Mouse (Mus musculus): ENCODE measurements at regions not wholly inside any gene's neighbourhood (a gene's known extent, or its start where the extent isn't known, plus 50 kb on each side); places are given as distances from the start of the nearest gene placed in this dataset.

DNA sequence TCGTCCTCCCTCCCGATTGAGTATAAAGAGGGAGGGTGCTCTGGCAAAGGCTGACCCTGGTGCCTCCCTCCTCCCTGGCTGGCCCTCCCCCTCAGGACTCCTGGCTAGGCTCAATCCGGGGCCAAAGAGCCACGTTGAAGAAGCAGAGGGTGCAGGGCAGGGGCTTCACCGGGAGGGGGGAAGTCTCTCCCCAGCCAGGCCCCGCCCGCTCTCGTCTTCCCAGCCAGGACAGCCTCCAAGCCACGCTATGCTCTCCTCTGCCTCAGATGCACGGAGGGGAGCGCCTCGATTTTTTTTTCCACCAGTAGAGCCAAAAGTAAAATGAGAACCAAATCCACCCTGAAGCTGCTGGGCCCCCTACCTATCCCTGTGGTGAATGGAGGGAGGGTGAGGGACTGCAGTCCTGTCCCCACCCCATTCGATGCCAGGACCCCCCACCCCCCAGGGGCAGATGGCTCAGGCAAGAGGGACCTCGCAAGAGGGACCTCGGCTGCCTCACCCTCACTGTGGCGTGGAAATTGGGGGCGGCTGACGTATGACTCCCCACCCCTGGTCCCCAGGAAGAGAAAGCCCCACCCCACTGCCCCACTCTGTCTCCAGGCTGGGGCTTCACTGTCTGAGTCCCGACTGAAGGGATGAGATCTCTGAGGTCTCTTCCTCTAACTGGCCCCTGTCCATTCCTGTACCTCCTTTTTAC is 53.2 kb upstream of the Col1a1 start:
- peak; percentile 60 for DNase-seq (ENCODE audit: low spot score)
- WGBS = 0% methylated on average over 17 of the region's 19 CpGs

DNA sequence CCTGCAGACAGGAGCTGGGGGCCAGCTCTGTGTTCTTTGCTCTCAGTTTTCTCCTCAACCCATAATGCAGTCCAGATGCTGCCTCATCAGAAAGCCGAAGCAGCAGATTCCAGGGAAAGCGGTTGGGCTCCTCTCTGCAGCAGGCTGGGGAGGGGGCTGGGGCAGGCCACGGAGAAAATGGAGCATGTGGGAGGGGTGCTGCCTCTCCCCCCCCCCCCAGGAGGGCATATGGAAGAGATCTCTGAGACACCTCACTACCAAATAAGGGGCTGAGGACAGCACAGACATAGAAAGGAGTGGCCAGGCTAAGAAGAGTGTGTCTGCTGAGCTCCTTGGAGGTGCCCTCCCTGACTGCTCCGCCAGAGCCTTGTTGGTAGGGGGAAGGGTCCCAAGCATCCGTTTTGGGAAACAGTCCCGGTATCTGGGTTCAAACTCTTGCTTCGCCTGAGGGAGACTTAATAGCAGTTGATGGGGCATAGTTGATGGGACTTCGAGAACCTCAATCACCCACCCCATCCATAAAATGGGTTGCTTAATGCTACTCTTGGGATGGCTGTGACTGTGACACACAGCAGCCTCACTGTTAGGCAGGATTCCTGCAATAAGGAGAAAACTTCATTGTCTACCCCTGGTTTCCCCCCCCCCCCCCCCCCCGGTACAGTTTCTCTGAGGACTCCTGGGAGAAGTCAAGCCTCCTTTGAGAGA is 53.9 kb upstream of the Col1a1 start:
- DNase-seq (ENCODE audit: low spot score) = peak; percentile 54
- ATAC-seq (ENCODE audit: low FRiP score, low TSS enrichment) = peak; percentile 86
- Histone ChIP-seq H3K9me3 (ENCODE audit: control insufficient read depth, low read length) (no peaks in the 10 kb centered on the region), H3K36me3 (ENCODE audit: control insufficient read depth, insufficient read depth, low read length) (no peaks in the 10 kb centered on the region), H3K4me3 (ENCODE audit: low read depth, low read length) (no peak overlapping the region; the same call in 1 of the 2 replicates), H3K27me3 (ENCODE audit: control insufficient read depth, insufficient read depth, low read length) (no peaks in the 10 kb centered on the region), H3K27ac (replicated peaks) (peak overlapping the region; percentile 96), H3K4me2 (replicated peaks; ENCODE audit: low read depth) (peak overlapping the region; percentile 42), H3K4me1 (replicated peaks; ENCODE audit: control insufficient read depth, insufficient read depth) (peaks cover 7% of the 10 kb centered on the region; the same call in 1 of the 2 replicates), H3K9ac (ENCODE audit: low read length) (0 out of 2 replicates have a peak overlapping the region, but pooled peaks have one; percentile 13)
- WGBS = 15% methylated on average over 9 of the region's 9 CpGs
- no peak for TF ChIP-seq CTCF (IDR thresholded peaks at IDR 0.05; ENCODE audit: low read depth)
- peak; percentile 22 for TF ChIP-seq EP300 (optimal IDR thresholded peaks at IDR 0.05)

More for the DNA sequence above, 53.2 kb upstream of the Col1a1 start:
- H3K36me3 ChIP-seq (ENCODE audit: control insufficient read depth, insufficient read depth, low read length) = no peaks in the 10 kb centered on the region
- ATAC-seq (ENCODE audit: low FRiP score, low TSS enrichment) = peak; percentile 75
- H3K4me1 ChIP-seq (replicated peaks; ENCODE audit: control insufficient read depth, insufficient read depth) = peaks cover 7% of the 10 kb centered on the region; the same call in 1 of the 2 replicates
- peak overlapping the region; percentile 41 for H3K9ac ChIP-seq (ENCODE audit: low read length)
- peak overlapping the region; percentile 31 for H3K4me2 ChIP-seq (replicated peaks; ENCODE audit: low read depth)
- no peaks in the 10 kb centered on the region for H3K9me3 ChIP-seq (ENCODE audit: control insufficient read depth, low read length)
- H3K27ac ChIP-seq (replicated peaks) = peak overlapping the region; percentile 96
- TF ChIP-seq CTCF (IDR thresholded peaks at IDR 0.05; ENCODE audit: low read depth) (peak; percentile 29), EP300 (optimal IDR thresholded peaks at IDR 0.05) (no peak)
- 0 out of 2 replicates have a peak overlapping the region, but pooled peaks have one; percentile 1 for H3K4me3 ChIP-seq (ENCODE audit: low read depth, low read length)
- no peaks in the 10 kb centered on the region for H3K27me3 ChIP-seq (ENCODE audit: control insufficient read depth, insufficient read depth, low read length)

DNA sequence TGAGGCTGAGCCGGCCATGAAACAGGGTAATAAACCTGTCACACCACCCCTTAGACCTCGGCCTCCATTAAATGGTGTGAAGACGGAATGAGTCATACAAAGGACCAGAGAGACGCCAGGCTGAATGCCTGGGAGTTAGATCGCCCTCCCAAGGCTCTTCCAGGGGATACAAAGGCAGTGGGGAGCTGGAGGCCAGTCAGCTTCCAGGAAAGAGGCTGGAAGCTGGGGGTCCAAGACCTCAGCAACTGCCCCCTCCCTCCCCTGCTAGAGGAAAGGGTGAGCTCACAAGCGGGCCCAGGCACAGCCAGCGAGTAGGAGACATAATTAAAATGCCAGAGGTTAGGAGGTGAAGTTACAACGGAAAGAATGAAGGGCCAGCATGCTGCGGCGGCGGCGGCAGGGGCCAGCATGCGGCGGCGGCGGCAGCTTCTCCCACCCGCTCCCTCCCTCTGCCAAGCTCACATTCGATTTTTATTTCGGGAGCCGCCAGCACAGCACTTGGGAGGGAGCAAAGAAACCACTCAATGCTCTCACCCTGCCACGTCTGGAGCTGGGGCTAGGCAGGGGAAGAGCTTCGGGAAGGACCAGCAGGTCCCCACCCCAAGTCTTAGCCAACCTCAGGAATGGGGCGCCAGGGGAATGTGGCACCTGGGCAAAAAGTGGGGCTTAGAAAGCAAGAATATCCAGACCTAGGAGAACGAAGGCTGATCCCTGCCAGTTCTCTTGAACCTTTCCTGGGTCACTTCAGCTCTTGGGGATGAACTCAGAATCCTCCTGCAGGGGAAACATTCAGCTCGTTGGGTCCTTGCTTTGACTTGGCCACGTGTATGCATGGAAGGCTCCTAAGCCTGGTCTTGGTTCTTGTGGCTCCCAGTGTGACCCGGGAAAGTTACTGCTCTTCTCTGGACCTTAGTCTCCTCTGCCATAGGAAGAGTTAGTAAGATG is 54.9 kb upstream of the Col1a1 start:
- Histone ChIP-seq H3K36me3 (ENCODE audit: control insufficient read depth, insufficient read depth, low read length) (no peaks in the 10 kb centered on the region), H3K4me2 (replicated peaks; ENCODE audit: low read depth) (peak overlapping the region; percentile 42), H3K4me1 (replicated peaks; ENCODE audit: control insufficient read depth, insufficient read depth) (peaks cover 7% of the 10 kb centered on the region; the same call in 1 of the 2 replicates), H3K27ac (replicated peaks) (peak overlapping the region; percentile 96), H3K27me3 (ENCODE audit: control insufficient read depth, insufficient read depth, low read length) (no peaks in the 10 kb centered on the region), H3K4me3 (ENCODE audit: low read depth, low read length) (peak overlapping the region; percentile 17; the same call in 1 of the 2 replicates), H3K9ac (ENCODE audit: low read length) (peak overlapping the region; percentile 52), H3K9me3 (ENCODE audit: control insufficient read depth, low read length) (no peaks in the 10 kb centered on the region)
- TF ChIP-seq CTCF (IDR thresholded peaks at IDR 0.05; ENCODE audit: low read depth) (peak; percentile 34), EP300 (optimal IDR thresholded peaks at IDR 0.05) (no peak)
- no peak for ATAC-seq (ENCODE audit: low FRiP score, low TSS enrichment)
- peak; percentile 22 for DNase-seq (ENCODE audit: low spot score)
- 4% methylated on average over 24 of the region's 27 CpGs for WGBS

DNA sequence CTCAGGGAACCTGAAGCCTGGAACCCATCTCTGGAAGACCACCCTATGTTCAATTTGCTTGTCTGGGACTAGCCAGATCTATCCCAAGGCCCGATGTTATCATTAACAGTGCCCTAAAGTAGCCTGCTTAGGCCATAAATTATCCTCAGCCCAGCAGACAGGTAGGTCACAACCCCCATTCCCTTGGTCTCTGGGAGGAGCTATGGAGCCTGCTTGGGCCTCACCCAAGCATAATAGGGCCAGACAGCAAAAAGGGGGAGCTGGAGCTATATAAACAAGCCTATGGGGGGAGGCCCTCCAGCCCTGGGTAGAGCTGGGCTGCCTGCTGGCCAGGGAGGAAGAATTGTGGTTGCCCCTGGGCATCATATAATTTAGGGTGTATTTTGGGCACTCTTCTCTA is 59.3 kb upstream of the Col1a1 start:
- Histone ChIP-seq H3K4me3 (ENCODE audit: low read depth, low read length) (no peak overlapping the region), H3K9me3 (ENCODE audit: control insufficient read depth, low read length) (no peaks in the 10 kb centered on the region), H3K36me3 (ENCODE audit: control insufficient read depth, insufficient read depth, low read length) (no peaks in the 10 kb centered on the region), H3K4me1 (replicated peaks; ENCODE audit: control insufficient read depth, insufficient read depth) (peaks cover 9% of the 10 kb centered on the region), H3K27me3 (ENCODE audit: control insufficient read depth, insufficient read depth, low read length) (no peaks in the 10 kb centered on the region), H3K9ac (ENCODE audit: low read length) (no peak overlapping the region), H3K27ac (replicated peaks) (no peak overlapping the region), H3K4me2 (replicated peaks; ENCODE audit: low read depth) (no peak overlapping the region)
- TF ChIP-seq EP300 (optimal IDR thresholded peaks at IDR 0.05) = no peak
- TF ChIP-seq CTCF (IDR thresholded peaks at IDR 0.05; ENCODE audit: low read depth) = no peak
- DNase-seq (ENCODE audit: low spot score) = no peak
- no peak for ATAC-seq (ENCODE audit: low FRiP score, low TSS enrichment)
- WGBS = 5% methylated on average over 1 of the region's 1 CpGs

DNA sequence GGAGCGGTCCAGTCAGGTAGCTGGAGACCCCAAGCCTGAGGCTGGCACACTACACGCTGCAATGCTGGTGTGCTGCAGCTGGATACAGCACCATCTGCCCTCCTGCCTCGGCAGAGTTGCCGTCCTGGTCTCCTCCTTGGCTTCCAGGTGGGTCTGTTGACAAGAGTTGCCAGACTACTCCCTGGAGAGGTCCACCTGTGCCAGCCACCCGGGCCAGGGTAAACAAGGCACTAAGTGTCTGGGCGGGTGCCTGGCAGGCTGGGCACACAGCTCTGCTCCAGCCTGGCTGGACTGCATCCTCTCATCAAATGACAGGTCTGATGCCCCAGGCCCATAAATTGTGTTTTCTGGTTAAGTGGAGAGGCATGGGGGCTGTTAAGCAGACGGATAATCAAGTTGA is 61.0 kb upstream of the Col1a1 start:
- Histone ChIP-seq H3K4me3 (ENCODE audit: low read depth, low read length) (no peak overlapping the region), H3K27ac (replicated peaks) (peak overlapping the region; percentile 61), H3K27me3 (ENCODE audit: control insufficient read depth, insufficient read depth, low read length) (no peaks in the 10 kb centered on the region), H3K4me2 (replicated peaks; ENCODE audit: low read depth) (no peak overlapping the region), H3K36me3 (ENCODE audit: control insufficient read depth, insufficient read depth, low read length) (no peaks in the 10 kb centered on the region), H3K4me1 (replicated peaks; ENCODE audit: control insufficient read depth, insufficient read depth) (peaks cover 9% of the 10 kb centered on the region), H3K9ac (ENCODE audit: low read length) (no peak overlapping the region), H3K9me3 (ENCODE audit: control insufficient read depth, low read length) (no peaks in the 10 kb centered on the region)
- ATAC-seq (ENCODE audit: low FRiP score, low TSS enrichment) = no peak
- WGBS = 45% methylated on average over 7 of the region's 7 CpGs
- TF ChIP-seq CTCF (IDR thresholded peaks at IDR 0.05; ENCODE audit: low read depth) (no peak), EP300 (optimal IDR thresholded peaks at IDR 0.05) (no peak)
- no peak for DNase-seq (ENCODE audit: low spot score)
